Mouse (Mus musculus) thymus, adult 2 months (tissue): ENCODE measurements around the gene Lipa.

ENCODE experiments used
- CTCF ChIP-seq: fragments of 200-500 bp; IDR thresholded peaks from 2 replicates; pipeline ENCODE4 v1.5.1; 2012; ENCODE audit warnings: mild to moderate bottlenecking, control low read depth, low read length, moderate library complexity, borderline replicate concordance; ENCODE audit not compliant: control insufficient read depth, poor library complexity, insufficient read depth; ENCODE audit errors: extremely low read depth
- POLR2A ChIP-seq: fragments of 200-500 bp; IDR thresholded peaks from 2 replicates; pipeline ENCODE4 v1.6.1; 2012; ENCODE audit warnings: mild to moderate bottlenecking, low read length, control low read depth, moderate library complexity; ENCODE audit not compliant: control insufficient read depth, poor library complexity, insufficient read depth; ENCODE audit errors: extremely low read depth

DNA sequence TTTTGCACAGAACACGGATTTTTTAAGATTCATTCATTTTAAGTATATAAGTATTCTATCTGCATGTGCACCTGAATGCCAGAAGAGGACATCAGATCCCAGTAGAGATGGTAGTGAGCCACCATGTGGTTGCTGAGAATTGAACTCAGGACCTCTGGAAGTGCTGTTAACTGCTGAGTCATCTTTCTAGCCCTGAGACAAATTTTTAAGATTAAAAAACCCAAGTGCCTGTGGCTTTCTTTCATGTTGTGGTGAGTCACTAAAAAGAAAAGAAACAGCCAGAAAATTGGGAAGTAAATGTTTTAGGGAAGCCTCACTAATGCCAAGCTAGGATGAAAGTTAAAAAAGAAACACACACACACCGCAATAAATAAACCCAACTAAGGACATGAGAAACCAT is 55.6 kb downstream of the Lipa start:
- TF ChIP-seq CTCF (no peak), POLR2A (no peak)
